Mouse (Mus musculus) olfactory bulb, adult 2 months (tissue): Measurements from ENCODE around the gene Mep1a. TPM values are rescaled to one million over a fixed set of nuclear protein-coding genes. Genes with fewer than 3 reads are reported as not detected.
"Not testable (repeated sequence)": the region's sequence is repeated elsewhere in the genome, so short reads cannot be mapped to it uniquely, and the experiment has no call there.

Experiments
- H3K27ac ChIP-seq: fragments of 200-500 bp; 2 replicates; pipeline ENCODE4 v1.5.1; 2012; ENCODE audit warnings: low read depth, low read length; ENCODE audit not compliant: insufficient read depth
- H3K4me1 ChIP-seq: fragments of 200-500 bp; 2 replicates; pipeline ENCODE4 v1.6.1; 2012; ENCODE audit warnings: low read length; ENCODE audit not compliant: control insufficient read depth, insufficient read depth
- H3K4me3 ChIP-seq: fragments of 200-500 bp; 2 replicates; pipeline ENCODE4 v1.5.1; 2012; ENCODE audit warnings: mild to moderate bottlenecking, low read depth, low read length, moderate library complexity; ENCODE audit not compliant: insufficient read depth
- CTCF ChIP-seq: fragments of 200-500 bp; IDR thresholded peaks from 2 replicates; pipeline ENCODE4 v1.5.1; 2012; ENCODE audit warnings: low read depth, mild to moderate bottlenecking, low read length, moderate library complexity; ENCODE audit not compliant: insufficient read depth
- POLR2A ChIP-seq: fragments of 200-500 bp; IDR thresholded peaks from 2 replicates; pipeline ENCODE4 v1.6.1; 2012; ENCODE audit warnings: mild to moderate bottlenecking, low read depth, low read length, moderate library complexity; ENCODE audit not compliant: insufficient read depth
- WGBS: fragments of 180-500 bp; shearing (Covaris S2); methylation state at CpG from one replicate; pipeline ENCODE4 v1.1.7; 2018; 5-methylcytosine and 5-hydroxymethylcytosine counted together
- polyA plus RNA-seq: library from polyadenylated mRNA; stranded (reverse); fragments of >200 nt; gene quantifications from 2 replicates; pipeline ENCODE4 v1.2.4, GENCODE M21; 2012; ENCODE audit warnings: low replicate concordance; ENCODE audit not compliant: missing spikeins, insufficient read depth, insufficient read length

Mep1a gene
- polyA plus RNA-seq, 1 experiment: not detected

DNA sequence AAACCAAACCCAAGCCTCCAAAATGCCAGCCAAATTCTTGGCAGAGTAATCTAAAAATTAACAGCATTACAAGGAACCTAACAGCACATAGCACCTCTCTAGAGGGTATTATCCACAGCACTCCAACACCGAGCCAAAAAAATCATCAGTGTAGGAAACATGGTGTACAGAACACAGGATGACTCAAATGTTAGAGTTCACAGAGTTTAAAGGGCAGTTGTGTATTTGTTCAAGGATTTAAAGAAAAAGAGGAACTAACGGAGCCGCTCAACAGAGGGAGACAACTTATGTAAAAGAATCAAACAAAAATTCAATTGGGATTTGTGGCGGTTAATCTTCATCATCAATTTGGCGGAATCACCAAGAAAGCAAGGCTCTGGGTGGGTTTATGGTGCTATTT, 7.1 kb downstream of the Mep1a start:
- no peaks in the 10 kb centered on the region for H3K4me1 ChIP-seq
- H3K4me3 ChIP-seq: no peak overlapping the region
- TF ChIP-seq CTCF (no peak), POLR2A (no peak)
- WGBS: 89% methylated on average over 5 of the region's 5 CpGs
- H3K27ac ChIP-seq: no peak overlapping the region

DNA sequence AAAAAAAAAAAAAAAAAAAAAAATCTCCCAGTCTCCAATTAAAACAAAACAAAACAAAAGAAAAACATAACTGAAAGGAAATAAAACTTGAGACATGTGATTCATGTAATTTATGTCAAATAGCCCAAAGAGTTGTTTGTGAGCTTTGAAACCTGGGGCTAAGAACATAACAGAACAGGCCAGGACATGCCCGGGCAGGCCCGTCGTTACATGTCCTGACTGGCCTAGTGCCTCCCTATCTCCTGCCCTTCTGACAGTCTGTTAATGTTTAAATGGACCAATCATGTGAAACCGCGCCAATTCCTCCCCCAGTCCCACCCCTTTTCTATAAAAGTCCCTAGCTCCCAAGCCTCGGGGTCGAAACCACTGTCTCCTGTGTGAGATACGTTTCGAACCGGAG, 12.2 kb downstream of the Mep1a start:
- H3K27ac ChIP-seq, H3K4me1 ChIP-seq, H3K4me3 ChIP-seq: not testable (repeated sequence)
- 89% methylated on average over 10 of the region's 10 CpGs for WGBS

DNA sequence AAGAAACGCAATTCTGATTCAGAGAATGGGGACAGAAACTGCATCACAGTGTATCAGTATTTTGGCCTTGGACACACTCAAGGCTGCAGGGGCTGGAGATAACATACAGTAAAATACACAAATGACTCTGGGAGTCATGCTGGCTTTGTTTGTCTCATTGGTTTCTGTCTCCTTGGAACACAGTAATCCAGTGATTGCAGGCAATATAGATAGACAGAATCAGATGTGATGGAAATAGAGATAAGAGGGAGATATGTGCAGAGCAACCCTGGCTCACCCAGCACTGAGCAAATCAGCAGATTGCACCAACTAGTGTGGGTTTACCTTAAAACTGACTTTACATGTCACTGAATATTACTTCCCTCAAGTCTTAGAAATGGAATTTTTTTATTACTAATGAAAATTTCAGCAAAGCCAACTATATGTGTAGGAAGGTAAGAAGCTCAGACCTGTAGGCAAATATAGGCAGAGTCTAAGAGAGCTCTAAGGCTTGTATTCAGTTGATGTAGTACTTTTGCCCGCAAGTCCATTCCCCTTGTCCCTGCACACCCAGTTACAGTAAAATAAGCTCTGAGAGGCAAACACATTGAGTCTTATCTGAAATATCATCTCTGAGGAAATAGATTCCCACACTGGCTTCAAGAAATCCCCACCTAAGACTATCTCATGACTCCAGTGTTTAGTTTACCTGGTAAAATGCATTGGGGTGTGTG, 14.0 kb downstream of the Mep1a start:
- TF ChIP-seq POLR2A (no peak), CTCF (no peak)
- Histone ChIP-seq H3K4me1 (no peaks in the 10 kb centered on the region), H3K4me3 (no peak overlapping the region), H3K27ac (no peak overlapping the region)
- 93% methylated on average over 2 of the region's 2 CpGs for WGBS

DNA sequence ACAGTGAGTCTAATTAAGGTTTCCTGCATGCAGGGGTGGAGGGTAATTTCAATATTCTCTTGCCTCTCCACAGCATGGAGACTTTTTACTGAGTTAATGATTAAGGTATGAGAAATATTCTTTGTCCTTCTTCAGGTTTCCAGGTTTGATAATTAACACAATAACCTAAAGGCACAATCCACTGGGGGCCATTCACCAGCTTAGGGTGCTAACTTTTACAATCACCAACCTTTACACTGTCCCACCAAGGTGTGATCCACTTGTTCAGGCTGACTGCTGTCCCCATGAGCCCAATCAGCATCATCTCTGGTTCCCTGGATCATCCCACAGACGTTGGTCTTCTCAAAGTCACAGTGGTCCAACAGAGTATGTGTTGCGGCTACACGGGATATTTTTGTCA, 16.6 kb downstream of the Mep1a start:
- no peaks in the 10 kb centered on the region for H3K4me1 ChIP-seq
- 87% methylated on average over 3 of the region's 3 CpGs for WGBS
- no peak overlapping the region for H3K4me3 ChIP-seq
- no peak overlapping the region for H3K27ac ChIP-seq
- TF ChIP-seq POLR2A (no peak), CTCF (no peak)

DNA sequence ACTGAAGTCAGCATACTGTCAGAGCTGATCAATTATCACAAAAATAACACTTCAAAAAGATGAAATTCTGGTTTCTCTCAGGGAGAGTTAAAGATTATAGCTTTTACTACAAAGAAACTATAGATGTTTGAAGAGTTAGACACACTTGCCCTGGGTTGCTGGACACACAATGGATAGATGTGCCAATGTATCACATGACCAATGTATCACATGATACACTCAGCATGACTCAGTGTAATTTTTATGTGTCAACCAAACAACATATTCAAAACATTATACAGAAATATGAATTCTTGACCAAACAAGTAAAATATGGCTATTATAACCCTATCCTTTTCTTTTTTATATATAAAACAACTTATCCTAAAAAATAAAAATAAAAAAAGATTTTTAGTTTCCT, 25.0 kb downstream of the Mep1a start:
- no peak overlapping the region for H3K27ac ChIP-seq
- TF ChIP-seq POLR2A (no peak), CTCF (no peak)
- no peaks in the 10 kb centered on the region for H3K4me1 ChIP-seq
- no peak overlapping the region for H3K4me3 ChIP-seq

DNA sequence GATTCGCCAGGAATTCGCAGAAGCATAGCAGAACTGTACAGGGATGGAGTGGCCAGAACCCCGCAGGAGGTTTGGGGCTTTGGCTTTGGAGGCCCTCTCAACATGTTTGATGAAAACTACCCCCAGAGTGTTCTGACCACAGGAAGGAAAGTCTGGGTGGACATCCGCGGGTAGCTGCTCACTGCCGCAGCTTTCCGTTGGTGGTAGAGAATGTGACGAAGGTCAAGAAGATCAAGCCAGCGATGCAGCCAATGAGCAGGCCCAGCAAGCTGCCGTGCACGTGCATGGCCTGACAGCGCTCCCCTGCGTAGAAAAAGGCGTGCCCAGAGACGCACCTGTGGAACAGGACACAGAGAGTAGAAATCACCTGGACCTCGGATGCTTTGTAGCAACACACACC, 27.8 kb downstream of the Mep1a start:
- WGBS: 96% methylated on average over 16 of the region's 16 CpGs
- no peaks in the 10 kb centered on the region for H3K4me1 ChIP-seq
- H3K4me3 ChIP-seq: no peak overlapping the region
- H3K27ac ChIP-seq: no peak overlapping the region
- no peak for TF ChIP-seq POLR2A
- TF ChIP-seq CTCF: no peak

DNA sequence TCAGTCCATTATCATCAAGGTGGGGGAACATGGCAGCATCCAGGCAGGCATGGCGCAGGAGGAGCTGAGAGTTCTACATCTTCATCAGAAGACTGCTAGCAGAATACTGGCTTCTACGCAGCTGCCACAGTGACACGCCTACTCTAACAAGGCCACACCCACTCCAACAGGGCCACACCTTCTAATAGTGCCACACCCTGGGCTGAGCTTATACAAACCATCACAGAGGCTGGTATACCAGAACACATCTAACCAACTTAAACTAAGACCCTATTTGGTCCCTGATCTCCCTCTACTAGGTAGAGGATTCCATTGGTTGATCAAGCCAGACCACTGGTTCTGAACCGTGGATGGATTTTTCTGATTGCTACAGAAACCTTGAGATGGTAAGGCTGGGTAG, 30.1 kb downstream of the Mep1a start:
- no peak overlapping the region for H3K4me3 ChIP-seq
- no peak overlapping the region for H3K27ac ChIP-seq
- 92% methylated on average over 4 of the region's 4 CpGs for WGBS
- TF ChIP-seq CTCF: no peak
- no peak for TF ChIP-seq POLR2A
- H3K4me1 ChIP-seq: no peaks in the 10 kb centered on the region

DNA sequence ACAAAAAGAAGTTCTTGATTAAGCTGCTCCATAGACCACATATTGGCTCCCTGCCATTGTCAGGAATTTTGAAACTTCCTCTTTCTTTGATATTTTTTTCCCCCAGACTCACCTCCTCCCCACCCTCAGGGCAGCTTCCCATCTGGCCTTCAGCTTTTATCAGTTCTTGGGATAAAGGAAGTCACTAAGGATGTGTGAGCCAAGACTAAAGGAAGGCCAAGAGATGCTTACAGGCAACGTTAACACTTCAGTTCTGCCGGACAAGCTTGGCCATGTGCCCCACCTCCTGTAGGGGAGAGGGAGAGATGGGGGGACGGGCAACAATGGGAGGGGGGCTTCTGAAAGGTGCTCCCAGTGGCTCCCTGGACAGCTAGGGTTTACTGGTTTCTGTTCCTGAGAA, 32.6 kb downstream of the Mep1a start:
- 42% methylated on average over 3 of the region's 3 CpGs for WGBS
- TF ChIP-seq CTCF (no peak), POLR2A (no peak)
- Histone ChIP-seq H3K4me1 (no peaks in the 10 kb centered on the region), H3K27ac (no peak overlapping the region), H3K4me3 (no peak overlapping the region)

DNA sequence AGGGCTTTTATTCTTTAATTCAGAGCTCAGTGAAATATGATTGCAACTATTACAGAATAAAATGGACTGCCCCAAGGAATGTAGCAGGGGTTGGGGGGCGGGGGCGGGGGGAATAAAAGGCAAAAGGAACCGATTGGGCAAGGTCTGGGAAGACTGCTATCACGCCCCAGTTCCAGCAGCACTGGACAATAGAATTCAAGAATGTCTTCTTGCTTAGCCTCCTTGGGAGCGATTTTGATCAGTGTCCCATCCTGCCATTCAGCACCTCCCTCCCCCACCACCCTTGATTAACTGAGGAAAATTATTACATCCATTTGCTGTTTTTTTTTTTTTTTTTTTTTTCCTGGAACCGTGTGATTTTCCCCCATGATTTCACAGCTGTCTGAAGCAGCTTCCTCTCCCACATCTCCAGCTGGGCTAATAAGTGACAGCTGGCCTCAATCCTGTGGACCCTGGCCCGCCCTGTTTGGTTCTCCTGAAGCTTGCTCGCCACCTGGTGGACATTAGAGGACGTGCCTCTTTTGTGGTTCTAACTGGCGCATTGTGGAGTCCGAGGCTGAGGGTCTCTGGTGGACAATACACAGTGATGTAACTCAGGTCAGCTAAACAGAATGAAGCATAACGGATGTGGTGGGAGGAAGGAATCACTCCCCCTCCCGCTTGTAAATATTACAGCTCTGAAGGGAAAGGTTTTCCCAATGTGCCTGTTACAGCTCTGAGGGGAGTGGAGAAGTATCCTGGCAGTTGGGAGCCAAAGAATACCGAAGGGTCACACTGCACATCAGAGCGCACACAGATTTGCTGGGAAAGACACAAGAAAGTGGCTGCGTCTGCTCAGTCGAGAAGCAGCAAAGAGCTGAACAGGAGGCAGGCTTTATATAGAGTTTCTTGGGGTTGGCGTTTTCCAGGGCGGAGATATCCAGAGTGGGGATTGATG, 42.1 kb downstream of the Mep1a start:
- 29% methylated on average over 19 of the region's 19 CpGs for WGBS
- TF ChIP-seq CTCF (peak; percentile 90), POLR2A (no peak)
- Histone ChIP-seq H3K27ac (no peak overlapping the region), H3K4me3 (no peak overlapping the region), H3K4me1 (peaks cover 2% of the 10 kb centered on the region)
